Mouse (Mus musculus): ENCODE measurements at regions not wholly inside any gene's neighbourhood (a gene's known extent, or its start where the extent isn't known, plus 50 kb on each side); places are given as distances from the start of the nearest gene placed in this dataset.
A peak's percentile ranks its signal among the peaks of the same experiment; 100 is the strongest.
"Not testable (repeated sequence)": the region's sequence is repeated elsewhere in the genome, so short reads cannot be mapped to it uniquely, and the experiment has no call there.

- peak in 1 of 2 experiments; percentile 14 for DNase-seq
These were observed 108.8 kb upstream of the Fhl2 start for GRCm38 (mm10) chr1:43305349-43306278.

DNA sequence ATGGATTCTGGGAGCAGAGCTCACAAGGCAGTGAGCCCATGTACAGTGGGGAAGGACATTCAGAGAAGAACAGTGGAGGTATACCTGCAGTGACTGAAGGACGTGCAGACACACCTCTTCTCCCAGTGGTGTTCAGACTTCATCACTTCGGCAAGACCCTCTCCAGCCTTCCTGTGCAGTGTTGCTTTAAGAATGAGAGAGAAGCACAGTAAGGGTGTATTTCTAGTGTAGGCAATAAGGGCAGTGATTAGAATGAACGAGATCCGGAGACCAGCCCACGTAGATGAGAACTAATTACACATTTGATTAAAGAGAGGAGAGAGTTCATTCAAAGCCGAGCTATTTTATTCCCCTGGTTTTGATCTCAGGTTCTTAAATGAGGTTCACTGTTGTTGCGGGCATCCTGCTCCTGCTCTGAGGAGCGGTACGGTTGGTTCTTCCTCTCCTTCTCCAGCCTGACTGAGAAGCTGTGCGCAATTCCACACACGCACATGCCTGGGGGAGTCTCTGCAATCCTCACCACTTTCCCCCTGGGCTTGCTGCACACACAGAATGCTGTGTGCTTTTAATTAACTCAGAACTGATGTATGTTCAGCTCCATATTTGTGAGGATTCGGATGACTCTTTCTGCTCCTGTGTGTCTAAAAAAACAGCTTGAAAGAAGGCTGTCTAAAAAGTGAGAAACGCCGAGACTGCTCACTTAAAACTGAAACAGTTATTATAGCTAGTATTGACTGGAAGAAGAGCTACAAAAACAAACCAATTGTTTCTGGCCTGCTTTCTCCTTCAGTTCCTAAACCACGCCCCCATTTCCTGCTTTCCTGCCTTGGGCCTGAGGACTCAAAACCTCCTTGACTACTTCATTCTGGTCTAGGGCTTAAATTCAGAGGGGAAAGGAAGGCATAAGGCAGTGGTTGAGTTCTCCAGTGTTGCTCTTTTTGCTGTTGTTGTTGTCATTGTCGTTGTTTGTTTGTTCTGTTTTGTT is 114.2 kb upstream of the Fhl2 start:
- DNase-seq: no peak

GRCm38 (mm10) chr1:43316331-43316730 is 119.5 kb upstream of the Fhl2 start:
- not testable (repeated sequence) for DNase-seq

- DNase-seq: peak; percentile 78 to 82
These were observed 120.5 kb upstream of the Fhl2 start for GRCm38 (mm10) chr1:43317076-43317871.

GRCm38 (mm10) chr1:43333488-43333887 is 110.9 kb upstream of the Nck2 start:
- not testable (repeated sequence) for DNase-seq

GRCm38 (mm10) chr1:43337168-43337784 is 107.1 kb upstream of the Nck2 start:
- DNase-seq: no peak

- no peak for DNase-seq
These were observed 106.1 kb upstream of the Nck2 start for GRCm38 (mm10) chr1:43338096-43338915.

GRCm38 (mm10) chr1:43342848-43343247 is 101.5 kb upstream of the Nck2 start:
- no peak for DNase-seq

GRCm38 (mm10) chr1:43343410-43343809 is 101.0 kb upstream of the Nck2 start:
- DNase-seq: no peak

- no peak for DNase-seq
These were observed 100.4 kb upstream of the Nck2 start for GRCm38 (mm10) chr1:43344001-43344400.

- DNase-seq: no peak
These were observed 97.2 kb upstream of the Nck2 start for GRCm38 (mm10) chr1:43347152-43347551.

DNA sequence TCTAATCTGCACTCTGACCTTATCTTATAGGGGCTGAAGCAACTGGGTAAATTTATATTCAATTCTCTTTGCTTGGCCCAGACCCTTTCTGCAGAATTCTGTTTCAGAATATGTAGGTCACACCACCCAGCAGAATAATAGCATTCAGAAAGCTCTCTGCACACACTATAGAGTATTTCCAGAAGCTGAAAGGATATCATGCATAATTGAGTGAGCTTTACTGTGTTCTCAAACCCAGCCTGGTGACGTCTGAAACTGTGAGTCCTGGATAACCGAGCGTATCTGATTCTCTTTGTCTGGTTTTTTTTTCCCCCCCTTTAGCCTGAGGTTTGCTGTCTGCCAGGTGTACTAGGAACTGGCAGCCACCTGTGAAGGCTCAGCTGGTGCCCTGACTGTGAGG is 94.4 kb upstream of the Nck2 start:
- DNase-seq: no peak

- peak; percentile 67 to 80 for DNase-seq
These were observed 86.2 kb upstream of the Nck2 start for GRCm38 (mm10) chr1:43358191-43358590.

DNA sequence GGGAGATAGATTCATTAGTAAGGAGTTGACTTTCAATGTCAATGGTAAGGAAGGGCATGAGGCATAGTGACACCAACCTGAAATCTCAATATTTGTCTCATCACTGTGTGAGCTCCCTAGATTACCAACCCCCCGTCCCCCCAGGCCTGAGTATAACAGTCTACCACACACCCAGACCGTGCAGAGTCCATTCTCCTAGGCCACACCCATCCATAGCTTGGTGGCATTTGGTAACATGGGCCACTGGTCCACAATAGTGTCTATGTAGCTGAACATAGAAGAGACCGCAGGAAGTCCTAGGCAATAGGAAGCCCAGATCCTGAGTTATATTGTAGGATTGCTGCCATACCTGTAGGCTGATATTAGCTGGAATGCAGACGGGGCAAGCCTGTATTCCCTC is 84.7 kb upstream of the Nck2 start:
- DNase-seq: no peak

DNA sequence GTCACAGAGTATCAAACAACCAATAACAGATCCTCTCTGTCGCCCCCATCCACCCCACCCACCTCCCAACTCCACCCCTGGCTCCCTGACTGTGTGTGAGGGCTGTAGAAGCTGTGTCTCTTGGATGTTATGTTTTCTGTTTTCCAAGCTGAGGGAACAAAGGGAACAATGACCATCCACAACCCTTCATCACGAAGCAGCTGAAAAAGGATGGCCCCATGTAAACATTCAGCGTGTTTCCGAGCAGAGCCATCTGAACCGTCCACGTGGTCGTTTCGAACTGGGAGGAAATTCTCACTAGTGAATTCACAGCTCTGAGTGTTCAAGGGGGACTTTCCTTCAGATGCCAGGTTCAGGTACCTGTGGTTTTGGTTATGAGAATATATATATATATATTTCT is 84.1 kb upstream of the Nck2 start:
- no peak for DNase-seq

GRCm38 (mm10) chr1:43360741-43361140 is 83.6 kb upstream of the Nck2 start:
- DNase-seq: no peak

DNA sequence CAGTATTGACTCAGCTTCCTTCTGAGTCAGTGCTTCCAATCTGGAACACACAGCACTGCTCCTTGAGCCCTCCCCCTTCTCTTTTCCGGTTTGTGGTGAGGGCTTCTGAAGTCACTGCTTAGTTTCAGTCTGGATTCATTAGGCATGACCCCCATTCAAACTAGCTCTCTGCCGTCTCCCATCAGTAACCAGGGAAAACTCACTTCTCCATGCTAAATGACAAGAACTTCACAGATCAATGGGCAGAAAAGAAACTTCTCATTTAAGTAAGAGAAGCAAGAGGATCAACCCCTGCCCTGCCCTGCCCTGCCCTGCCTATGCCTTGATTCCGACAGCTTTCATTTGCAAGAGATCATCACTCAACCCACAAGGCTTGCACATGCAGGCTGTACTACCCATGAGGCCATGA is 82.9 kb upstream of the Nck2 start:
- DNase-seq: no peak

DNA sequence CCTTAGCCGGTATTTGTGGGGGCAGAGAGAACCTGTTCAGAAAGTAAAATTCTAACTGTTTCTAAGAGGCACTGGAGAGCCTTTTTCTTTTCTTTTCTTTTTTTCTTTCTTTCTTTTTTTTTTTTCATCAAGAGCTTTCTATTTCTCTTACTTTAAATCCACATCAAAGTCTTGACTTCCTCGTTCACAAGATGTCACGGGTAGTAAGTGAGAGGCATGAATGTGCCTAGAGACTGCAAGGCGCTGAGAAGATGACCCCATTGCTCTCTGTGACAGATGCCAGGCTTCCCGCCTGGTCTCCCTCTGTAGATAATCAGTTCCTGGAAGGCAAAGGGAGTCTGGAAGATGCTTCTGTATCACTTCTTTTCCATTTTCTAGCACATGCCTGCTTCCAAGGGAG is 82.2 kb upstream of the Nck2 start:
- DNase-seq: peak; percentile 6 to 12

DNA sequence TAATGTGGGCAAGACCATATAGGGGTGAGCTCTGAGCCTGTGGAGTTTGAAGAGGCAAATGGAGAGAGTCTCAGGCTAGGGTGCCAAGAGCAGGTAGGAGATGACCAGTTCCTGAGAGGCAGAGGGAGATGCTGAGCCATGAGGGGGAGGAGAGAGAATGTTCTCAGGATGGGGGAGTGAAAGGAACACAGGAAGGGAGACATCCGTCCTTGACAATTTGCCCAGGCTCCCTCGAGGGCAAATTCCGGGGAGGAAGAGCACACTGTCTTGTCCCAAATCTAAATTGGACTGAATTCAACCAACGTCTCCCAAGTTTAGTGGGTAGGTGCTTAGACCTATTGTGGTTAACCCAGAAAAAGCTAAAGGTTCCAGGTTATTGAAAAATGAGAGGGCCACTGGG is 81.2 kb upstream of the Nck2 start:
- no peak for DNase-seq

DNA sequence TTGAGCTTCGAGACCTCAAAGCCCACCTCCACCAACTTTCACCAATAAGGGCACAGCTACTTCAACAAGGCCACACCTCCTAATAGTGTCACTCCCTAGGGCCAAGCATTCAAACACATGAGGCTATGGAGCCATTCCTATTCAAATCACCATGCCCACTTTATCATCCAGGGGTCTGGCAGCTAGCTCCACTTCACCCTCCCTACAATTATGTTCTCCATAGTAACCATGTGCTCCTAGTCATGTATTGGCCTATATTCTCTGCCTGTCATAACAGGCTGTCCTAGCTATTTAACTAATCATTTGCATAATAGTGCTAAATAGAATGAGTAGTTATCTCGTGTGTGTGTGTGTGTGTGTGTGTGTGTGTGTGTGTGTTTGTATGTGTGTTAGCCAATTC is 77.9 kb upstream of the Nck2 start:
- DNase-seq: no peak
